Mouse (Mus musculus) inflammation-experienced regulatory T-cells, adult 16 weeks (primary cell): Measurements from ENCODE around the gene Gm5416. TPM values are rescaled to one million over a fixed set of nuclear protein-coding genes. Genes with fewer than 3 reads are reported as not detected.

Source experiments
- polyA plus RNA-seq: library from polyadenylated mRNA; unstranded; fragments of 100-300 nt; shearing (Covaris generic); gene quantifications from one replicate; pipeline ENCODE4 v1.2.1, GENCODE M21; 2017

The Gm5416 gene
- polyA plus RNA-seq = not detected

GRCm38 (mm10) chr16:36209967-36210453 lies at the start of gene Gm5416:
Gm5416 (plus strand) TSS chr16:36210403.

GRCm38 (mm10) chr16:36183912-36184311 lies 26.3 kb upstream of the Gm5416 start, which contains the start of gene Gm5483:
Gm5483 (plus strand) TSS chr16:36184212.

GRCm38 (mm10) chr16:36221168-36221567 lies 11.0 kb downstream of the Gm5416 start, which contains the start of gene 2010005H15Rik:
2010005H15Rik (plus strand) TSS chr16:36221468.

Other genes starting within 250 kb of the Gm5416 start
- 87.5 TPM for gene Kpna1, start 231.7 kb upstream of the Gm5416 start, polyA plus RNA-seq
- gene Wdr5b, start 169.2 kb upstream of the Gm5416 start, polyA plus RNA-seq = 8.0 TPM
- 112 TPM for gene Fam162a, start 138.8 kb upstream of the Gm5416 start, polyA plus RNA-seq
- gene Ccdc58, start 138.7 kb upstream of the Gm5416 start, polyA plus RNA-seq = 41.5 TPM
- not detected for gene Csta1, start 79.2 kb upstream of the Gm5416 start, polyA plus RNA-seq
- not detected for gene Stfa2l1, start 53.6 kb upstream of the Gm5416 start, polyA plus RNA-seq
- gene Gm5483, start 26.2 kb upstream of the Gm5416 start, polyA plus RNA-seq = not detected
- gene 2010005H15Rik, start 11.1 kb downstream of the Gm5416 start, polyA plus RNA-seq = 1.7 TPM
- not detected for gene Stfa1, start 66.5 kb downstream of the Gm5416 start, polyA plus RNA-seq
- gene BC117090, start 123.9 kb downstream of the Gm5416 start, polyA plus RNA-seq = not detected
- gene BC100530, start 157.3 kb downstream of the Gm5416 start, polyA plus RNA-seq = not detected
- not detected for gene Stfa2, start 198.1 kb downstream of the Gm5416 start, polyA plus RNA-seq
- 2.6 TPM for gene Stfa3, start 245.0 kb downstream of the Gm5416 start, polyA plus RNA-seq